ENCODE assay signal across 10 mouse cellular contexts in genomic region chr7:96651626-96652341, GRCm38 (mm10).
DNase-seq lines count a peak whose midpoint lies in the region; ATAC-seq and TF ChIP-seq lines count a peak whose summit lies in the region.
"Had no signal": no experiment of that assay in that cellular context is flagged by ENCODE, and none has a peak within 500 bp of the region (broad histone marks: within the 10 kb centered on the region; RNA-seq: fewer than 3 reads in every experiment).

No protein-coding gene starts in this region.

- no peaks in the 10 kb centered on the region for H3K9me3 ChIP-seq in embryonic facial prominence, embryonic 11.5 days (replicated peaks; ENCODE audit: control insufficient read depth, low read length)
- no peaks in the 10 kb centered on the region for H3K9me3 ChIP-seq in hindbrain, embryonic 14.5 days (ENCODE audit: control insufficient read depth, low read length)
- H3K9me3 ChIP-seq in midbrain, embryonic 13.5 days = no peaks in the 10 kb centered on the region
- H3K9me3 ChIP-seq: heart, embryonic 13.5 days had no signal

- H3K27me3 ChIP-seq in embryonic facial prominence, embryonic 11.5 days (ENCODE audit: control insufficient read depth, insufficient read depth, low read length) = no peaks in the 10 kb centered on the region
- no peaks in the 10 kb centered on the region; the same call in 1 of the 2 replicates for H3K27me3 ChIP-seq in hindbrain, embryonic 14.5 days (ENCODE audit: control insufficient read depth, insufficient read depth, low read length)
- peaks cover 55% of the 10 kb centered on the region for H3K27me3 ChIP-seq in midbrain, embryonic 13.5 days

- H3K4me3 ChIP-seq in embryonic facial prominence, embryonic 11.5 days (ENCODE audit: low read depth, low read length) = no peak overlapping the region
- no peak overlapping the region for H3K4me3 ChIP-seq in hindbrain, embryonic 14.5 days (replicated peaks; ENCODE audit: low read length)
- no peak overlapping the region for H3K4me3 ChIP-seq in midbrain, embryonic 13.5 days (replicated peaks)
- H3K4me3 ChIP-seq in lung, adult 2 months (replicated peaks; ENCODE audit: extremely low read depth, low read depth, low read length) = no peak overlapping the region
- H3K4me3 ChIP-seq: heart, embryonic 13.5 days had no signal

- TF ChIP-seq CTCF in lung, adult 2 months (IDR thresholded peaks at IDR 0.05; ENCODE audit: insufficient read depth, low read length) = no peak

- TF ChIP-seq POLR2A in lung, adult 2 months (IDR thresholded peaks at IDR 0.05; ENCODE audit: borderline replicate concordance, extremely low read depth, low read depth, low read length) = no peak

- DNase-seq in embryo, embryonic 10.5 days (ENCODE audit: low spot score) = peak; percentile 56
- no peak for DNase-seq in embryo, embryonic 9.5 days (ENCODE audit: extremely low spot score)
- DNase-seq in embryonic facial prominence, embryonic 11.5 days (ENCODE audit: low spot score) = no peak
- DNase-seq in hindbrain, embryonic 14.5 days (ENCODE audit: low spot score) = no peak
- DNase-seq in lung, adult 2 months = no peak
- DNase-seq in lung, postnatal 4 days = no peak
- DNase-seq: layer of hippocampus, adult 9-11 months had no signal

- H3K36me3 ChIP-seq in embryonic facial prominence, embryonic 11.5 days (replicated peaks; ENCODE audit: control insufficient read depth, insufficient read depth, low read depth, low read length) = no peaks in the 10 kb centered on the region
- H3K36me3 ChIP-seq in hindbrain, embryonic 14.5 days (replicated peaks; ENCODE audit: control insufficient read depth, insufficient read depth) = no peaks in the 10 kb centered on the region
- H3K36me3 ChIP-seq in midbrain, embryonic 13.5 days = no peaks in the 10 kb centered on the region
- H3K36me3 ChIP-seq: heart, embryonic 13.5 days had no signal

- 32% methylated on average over 6 of the region's 6 CpGs for WGBS in embryonic facial prominence, embryonic 11.5 days
- 30% methylated on average over 6 of the region's 6 CpGs for WGBS in hindbrain, embryonic 14.5 days
- WGBS in midbrain, embryonic 13.5 days = 30% methylated on average over 6 of the region's 6 CpGs
- WGBS in lung, adult 2 months = 44% methylated on average over 6 of the region's 6 CpGs

- no peak overlapping the region for H3K9ac ChIP-seq in embryonic facial prominence, embryonic 11.5 days (replicated peaks; ENCODE audit: low read length)
- no peak overlapping the region for H3K9ac ChIP-seq in hindbrain, embryonic 14.5 days
- no peak overlapping the region for H3K9ac ChIP-seq in midbrain, embryonic 13.5 days (replicated peaks)

- peak; percentile 45; the same call in 1 of the 2 replicates for ATAC-seq in embryonic facial prominence, embryonic 11.5 days (replicated peaks; ENCODE audit: insufficient number of reproducible peaks, low FRiP score, low TSS enrichment, low read depth)
- 0 out of 2 replicates have a peak, but pooled peaks have one; percentile 55 for ATAC-seq in hindbrain, embryonic 14.5 days (ENCODE audit: low FRiP score)
- ATAC-seq in midbrain, embryonic 13.5 days = peak; percentile 66; the same call in 1 of the 2 replicates
- ATAC-seq in inflammation-experienced regulatory T-cells, adult 6 months = no peak

- peaks cover 18% of the 10 kb centered on the region for H3K4me1 ChIP-seq in embryonic facial prominence, embryonic 11.5 days (ENCODE audit: control insufficient read depth, insufficient read depth, low read length)
- peaks cover 27% of the 10 kb centered on the region for H3K4me1 ChIP-seq in hindbrain, embryonic 14.5 days (replicated peaks; ENCODE audit: control insufficient read depth, insufficient read depth, low read length)
- H3K4me1 ChIP-seq in midbrain, embryonic 13.5 days (replicated peaks) = peaks cover 63% of the 10 kb centered on the region
- H3K4me1 ChIP-seq in lung, adult 2 months (ENCODE audit: control insufficient read depth, insufficient read depth, low read length) = no peaks in the 10 kb centered on the region; the same call in 1 of the 2 replicates

- 0 out of 2 replicates have a peak overlapping the region, but pooled peaks have one; percentile 22 for H3K27ac ChIP-seq in embryonic facial prominence, embryonic 11.5 days (replicated peaks; ENCODE audit: low read depth, low read length)
- H3K27ac ChIP-seq in hindbrain, embryonic 14.5 days = no peak overlapping the region
- no peak overlapping the region; the same call in 1 of the 2 replicates for H3K27ac ChIP-seq in midbrain, embryonic 13.5 days
- H3K27ac ChIP-seq: heart, embryonic 13.5 days had no signal

- H3K4me2 ChIP-seq in embryonic facial prominence, embryonic 11.5 days (ENCODE audit: low read depth, low read length) = no peak overlapping the region
- H3K4me2 ChIP-seq in hindbrain, embryonic 14.5 days (replicated peaks) = no peak overlapping the region
- H3K4me2 ChIP-seq in midbrain, embryonic 13.5 days (replicated peaks) = no peak overlapping the region
- H3K4me2 ChIP-seq: heart, embryonic 13.5 days had no signal
